Mouse (Mus musculus): ENCODE measurements around the gene Pfas. TPM values are rescaled to one million over a fixed set of nuclear protein-coding genes. Genes with fewer than 3 reads are reported as not detected.
A peak's percentile ranks its signal among the peaks of the same experiment; 100 is the strongest.
"Not testable (repeated sequence)": the region's sequence is repeated elsewhere in the genome, so short reads cannot be mapped to it uniquely, and the experiment has no call there.

Gene Pfas
- polyA plus RNA-seq, 1 experiment from 2014 or later: 32.1 TPM

DNA sequence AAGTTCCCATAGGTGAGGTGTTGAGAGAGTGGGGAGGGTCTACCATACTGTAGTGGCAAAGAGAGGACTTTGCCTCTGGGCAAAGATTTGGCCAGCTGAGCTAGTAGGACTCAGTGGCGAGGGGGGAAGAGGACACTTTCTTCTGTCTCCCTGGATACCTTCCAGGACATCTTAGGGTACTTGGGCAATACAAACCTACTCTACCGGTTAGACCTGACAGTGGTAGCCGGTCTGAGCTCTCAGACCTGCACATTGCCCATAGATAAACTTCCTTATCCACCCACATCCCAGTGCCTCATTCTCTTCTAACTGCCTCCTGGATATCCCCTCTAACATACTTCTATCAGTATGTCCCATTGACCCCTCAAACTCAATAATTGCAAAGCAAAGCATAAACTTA is 27.3 kb downstream of the Pfas start:
- ATAC-seq: peak; percentile 78
- no peak overlapping the region for H3K4me2 ChIP-seq (replicated peaks)
- no peak overlapping the region for H3K27ac ChIP-seq
- 50% methylated on average over 3 of the region's 3 CpGs for WGBS
- H3K27me3 ChIP-seq (replicated peaks): no peaks in the 10 kb centered on the region
- no peaks in the 10 kb centered on the region for H3K9me3 ChIP-seq
- H3K9ac ChIP-seq: no peak overlapping the region
- no peaks in the 10 kb centered on the region for H3K4me1 ChIP-seq (replicated peaks)
- no peaks in the 10 kb centered on the region for H3K36me3 ChIP-seq
- no peak overlapping the region for H3K4me3 ChIP-seq (replicated peaks)

GRCm38 (mm10) chr11:68979320-68979733 is 28.9 kb downstream of the Pfas start:
- no peak overlapping the region for H3K4me3 ChIP-seq (replicated peaks)
- no peak overlapping the region for H3K9ac ChIP-seq
- H3K27me3 ChIP-seq (replicated peaks): no peaks in the 10 kb centered on the region
- H3K9me3 ChIP-seq: no peaks in the 10 kb centered on the region
- H3K27ac ChIP-seq: peak overlapping the region; percentile 62
- H3K36me3 ChIP-seq: no peaks in the 10 kb centered on the region
- no peak overlapping the region for H3K4me2 ChIP-seq (replicated peaks)
- ATAC-seq: peak; percentile 63
- H3K4me1 ChIP-seq (replicated peaks): no peaks in the 10 kb centered on the region
- WGBS: 49% methylated on average over 5 of the region's 5 CpGs

- H3K9ac ChIP-seq: no peak overlapping the region
- no peak overlapping the region for H3K4me3 ChIP-seq (replicated peaks)
- 87% methylated on average over 1 of the region's 1 CpGs for WGBS
- no peaks in the 10 kb centered on the region for H3K36me3 ChIP-seq
- H3K4me2 ChIP-seq (replicated peaks): no peak overlapping the region
- peaks cover 9% of the 10 kb centered on the region for H3K4me1 ChIP-seq (replicated peaks)
- H3K27ac ChIP-seq: no peak overlapping the region
- no peaks in the 10 kb centered on the region for H3K9me3 ChIP-seq
- H3K27me3 ChIP-seq (replicated peaks): no peaks in the 10 kb centered on the region
- ATAC-seq: no peak
Observed at GRCm38 (mm10) chr11:68975601-68976000, 32.7 kb downstream of the Pfas start.

GRCm38 (mm10) chr11:68975085-68975484 is 33.2 kb downstream of the Pfas start, which contains the start of gene Rangrf:
Rangrf (minus strand) TSS chr11:68975185.
- WGBS: 76% methylated on average over 7 of the region's 7 CpGs
- peak within 1 kb of the TSS; percentile 21; the same call in 1 of the 2 replicates for H3K9ac ChIP-seq
- H3K4me3 ChIP-seq (replicated peaks): peak within 1 kb of the TSS; percentile 39
- no peaks in the 10 kb centered on the region for H3K36me3 ChIP-seq
- H3K27ac ChIP-seq: no peak within 1 kb of the TSS
- H3K4me1 ChIP-seq (replicated peaks): peaks cover 9% of the 10 kb centered on the region
- ATAC-seq: no peak
- H3K4me2 ChIP-seq (replicated peaks): peak within 1 kb of the TSS; percentile 68
- no peaks in the 10 kb centered on the region for H3K27me3 ChIP-seq (replicated peaks)
- H3K9me3 ChIP-seq: no peaks in the 10 kb centered on the region

GRCm38 (mm10) chr11:68974059-68974450 is 34.2 kb downstream of the Pfas start:
- Histone ChIP-seq H3K4me2 (replicated peaks) (peak overlapping the region; percentile 68), H3K9ac (peak overlapping the region; percentile 21; the same call in 1 of the 2 replicates), H3K36me3 (no peaks in the 10 kb centered on the region), H3K4me3 (replicated peaks) (peak overlapping the region; percentile 39), H3K27me3 (replicated peaks) (no peaks in the 10 kb centered on the region), H3K4me1 (replicated peaks) (peaks cover 9% of the 10 kb centered on the region), H3K27ac (no peak overlapping the region), H3K9me3 (no peaks in the 10 kb centered on the region)
- 37% methylated on average over 6 of the region's 6 CpGs for WGBS
- ATAC-seq: no peak; the same call in 1 of the 2 replicates

- H3K9me3 ChIP-seq; H3K27ac ChIP-seq; H3K36me3 ChIP-seq; H3K27me3 ChIP-seq (replicated peaks): not testable (repeated sequence)
- H3K4me2 ChIP-seq (replicated peaks): peak overlapping the region; percentile 68
- peak; percentile 93 for ATAC-seq
- H3K9ac ChIP-seq: peak overlapping the region; percentile 21; the same call in 1 of the 2 replicates
- under 1% methylated on average over 38 of the region's 38 CpGs for WGBS
- H3K4me1 ChIP-seq (replicated peaks): peaks cover 14% of the 10 kb centered on the region
- H3K4me3 ChIP-seq (replicated peaks): peak overlapping the region; percentile 39
Observed at GRCm38 (mm10) chr11:68973250-68974058, 34.8 kb downstream of the Pfas start.

GRCm38 (mm10) chr11:68970232-68970631 is 38.0 kb downstream of the Pfas start:
- no peak overlapping the region for H3K9ac ChIP-seq
- H3K4me2 ChIP-seq (replicated peaks): no peak overlapping the region
- no peak overlapping the region for H3K27ac ChIP-seq
- ATAC-seq: no peak
- H3K36me3 ChIP-seq: no peaks in the 10 kb centered on the region
- no peaks in the 10 kb centered on the region for H3K27me3 ChIP-seq (replicated peaks)
- no peak overlapping the region for H3K4me3 ChIP-seq (replicated peaks)
- 78% methylated on average over 4 of the region's 4 CpGs for WGBS
- H3K9me3 ChIP-seq: no peaks in the 10 kb centered on the region
- peaks cover 23% of the 10 kb centered on the region for H3K4me1 ChIP-seq (replicated peaks)

GRCm38 (mm10) chr11:68968752-68969151 is 39.5 kb downstream of the Pfas start:
- Histone ChIP-seq H3K4me1 (replicated peaks) (peaks cover 23% of the 10 kb centered on the region), H3K36me3 (no peaks in the 10 kb centered on the region), H3K27me3 (replicated peaks) (no peaks in the 10 kb centered on the region), H3K27ac (no peak overlapping the region), H3K9ac (no peak overlapping the region), H3K4me2 (replicated peaks) (peak overlapping the region; percentile 96; the same call in 1 of the 2 replicates), H3K9me3 (no peaks in the 10 kb centered on the region), H3K4me3 (replicated peaks) (no peak overlapping the region)
- no peak for ATAC-seq
- WGBS: 86% methylated on average over 11 of the region's 11 CpGs

- Histone ChIP-seq H3K27me3 (replicated peaks) (no peaks in the 10 kb centered on the region), H3K9ac (peak within 1 kb of the TSS; percentile 50), H3K9me3 (no peaks in the 10 kb centered on the region), H3K36me3 (no peaks in the 10 kb centered on the region), H3K4me3 (replicated peaks) (peak within 1 kb of the TSS; percentile 53), H3K27ac (0 out of 2 replicates have a peak within 1 kb of the TSS, but pooled peaks have one; percentile 19), H3K4me1 (replicated peaks) (peaks cover 20% of the 10 kb centered on the region), H3K4me2 (replicated peaks) (peak within 1 kb of the TSS; percentile 96)
- peak; percentile 98 for ATAC-seq
- under 1% methylated on average over 50 of the region's 50 CpGs for WGBS
Observed at GRCm38 (mm10) chr11:68967337-68968282, 40.6 kb downstream of the Pfas start, which contains the start of gene Slc25a35. Slc25a35 (plus strand) TSS chr11:68968131.

DNA sequence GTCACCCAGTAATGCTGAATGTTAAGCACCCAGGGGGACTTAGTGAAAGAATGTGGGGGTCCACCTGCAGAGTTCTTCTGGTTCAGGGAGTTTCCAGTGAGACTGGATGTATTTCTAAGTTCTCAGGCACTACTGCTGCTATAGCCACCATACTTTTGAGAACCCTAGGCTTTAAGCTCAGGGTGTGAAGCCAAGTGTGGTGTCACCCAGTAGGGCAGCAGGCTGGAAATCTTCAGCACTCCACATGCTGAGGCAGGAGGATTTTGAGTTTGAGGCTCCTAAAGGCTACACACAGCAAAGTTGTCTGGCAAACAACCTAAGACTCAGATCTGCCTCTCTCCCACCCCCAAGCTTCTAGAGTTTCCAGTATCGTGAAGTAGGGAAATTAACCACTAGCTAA is 41.7 kb downstream of the Pfas start:
- WGBS: 41% methylated on average over 1 of the region's 1 CpGs
- H3K4me2 ChIP-seq (replicated peaks): no peak overlapping the region

DNA sequence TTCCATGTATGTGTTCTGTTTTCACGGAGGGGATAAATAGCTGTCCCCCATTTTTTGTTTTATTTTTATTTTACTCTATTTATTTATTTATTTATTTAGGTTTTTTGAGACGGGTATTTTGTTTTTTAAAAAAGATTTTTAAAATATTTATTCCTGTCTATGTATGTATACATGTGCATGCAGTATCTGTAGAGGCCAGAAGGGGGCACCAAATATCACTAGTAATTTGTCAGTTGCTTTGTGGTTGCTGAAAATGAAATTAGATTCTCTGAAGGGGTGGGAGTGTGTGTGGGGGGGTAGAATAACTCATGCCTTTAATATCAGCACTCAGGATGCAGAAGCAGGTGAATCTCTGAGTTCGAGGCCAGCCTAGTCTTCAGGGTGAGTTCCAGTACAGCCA is 42.4 kb downstream of the Pfas start:
- Histone ChIP-seq H3K36me3 (no peaks in the 10 kb centered on the region), H3K9ac (no peak overlapping the region), H3K27ac (no peak overlapping the region), H3K9me3 (no peaks in the 10 kb centered on the region), H3K4me3 (replicated peaks) (no peak overlapping the region), H3K27me3 (replicated peaks) (no peaks in the 10 kb centered on the region), H3K4me1 (replicated peaks) (peaks cover 14% of the 10 kb centered on the region), H3K4me2 (replicated peaks) (no peak overlapping the region)
- no peak for ATAC-seq
- whole genome bisulfite sequencing: 31% methylated on average over 3 of the region's 3 CpGs

More for the DNA sequence above, 41.7 kb downstream of the Pfas start:
- no peak overlapping the region for H3K27ac ChIP-seq
- no peak overlapping the region for H3K4me3 ChIP-seq (replicated peaks)
- H3K36me3 ChIP-seq: no peaks in the 10 kb centered on the region
- H3K4me1 ChIP-seq (replicated peaks): peaks cover 14% of the 10 kb centered on the region
- ATAC-seq: no peak
- no peaks in the 10 kb centered on the region for H3K9me3 ChIP-seq
- no peak overlapping the region for H3K9ac ChIP-seq
- H3K27me3 ChIP-seq (replicated peaks): no peaks in the 10 kb centered on the region

DNA sequence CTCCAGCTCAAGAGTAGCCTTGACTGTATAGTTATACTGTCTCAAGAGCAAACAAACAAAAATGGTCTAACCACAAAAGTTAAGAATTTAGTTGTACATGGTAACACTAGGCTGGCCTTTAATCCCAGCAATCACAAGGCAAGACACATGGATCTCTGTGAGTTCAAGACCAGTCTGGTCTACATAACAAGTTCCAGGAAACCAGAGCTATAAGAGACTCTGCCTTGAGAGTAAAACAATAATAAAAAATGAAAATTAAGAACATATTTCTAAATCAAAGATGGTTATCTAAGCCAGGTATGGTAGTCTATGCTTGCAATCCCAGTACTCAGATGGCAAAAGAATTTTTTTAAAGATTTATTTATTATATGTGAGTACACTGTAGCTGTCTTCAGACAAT is 43.2 kb downstream of the Pfas start:
- H3K9me3 ChIP-seq: no peaks in the 10 kb centered on the region
- H3K4me2 ChIP-seq (replicated peaks): no peak overlapping the region
- H3K4me3 ChIP-seq (replicated peaks): no peak overlapping the region
- no peak for ATAC-seq
- no peak overlapping the region for H3K27ac ChIP-seq
- H3K36me3 ChIP-seq: no peaks in the 10 kb centered on the region
- H3K9ac ChIP-seq: no peak overlapping the region
- H3K27me3 ChIP-seq (replicated peaks): no peaks in the 10 kb centered on the region
- H3K4me1 ChIP-seq (replicated peaks): peaks cover 14% of the 10 kb centered on the region
